Comparison of ENCODE assay signal across 23 mouse cellular contexts in the genomic region with DNA sequence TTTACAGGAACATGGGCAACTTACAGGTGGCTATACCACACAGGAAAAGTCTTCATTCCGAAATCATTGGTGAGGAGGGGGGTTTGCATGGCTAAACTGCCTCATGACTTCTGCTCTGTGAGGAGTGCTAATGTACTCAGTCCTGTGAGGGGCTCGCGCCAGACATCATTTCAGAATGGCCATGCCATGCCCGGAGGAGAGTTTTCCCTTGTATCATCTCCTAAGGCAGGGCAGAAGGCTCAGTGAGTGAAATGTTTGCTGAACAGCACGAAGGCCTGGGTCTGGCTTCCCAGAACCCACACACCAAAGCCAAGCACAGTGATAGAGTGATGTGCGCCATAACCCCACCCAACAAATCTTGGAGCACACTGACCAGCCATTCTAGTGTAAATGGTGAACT. TPM values are rescaled to one million over a fixed set of nuclear protein-coding genes. Genes with fewer than 3 reads are reported as not detected.
DNase-seq lines count a peak whose midpoint lies in the region; ATAC-seq and TF ChIP-seq lines count a peak whose summit lies in the region.
"Had no signal": no experiment of that assay in that cellular context is flagged by ENCODE, and none has a peak within 500 bp of the region (broad histone marks: within the 10 kb centered on the region; RNA-seq: fewer than 3 reads in every experiment).

No protein-coding gene starts in this region.

- dilution Hi-C loops in CH12.LX (cut with MboI; ENCODE audit: extremely low pct_ligation_motif_present, extremely low pct_unique_long_range_greater_than_20kb, low sequenced_read_pairs) = no loop called here

- H3K4me3 ChIP-seq in CH12.LX (replicated peaks in 1 of 3; ENCODE audit: low read depth in 2 of 3, low read length in 2 of 3, poor library complexity in 1 of 3) (no peak overlapping the region), E14TG2a.4 (replicated peaks; ENCODE audit: low read length) (0 out of 2 replicates have a peak overlapping the region, but pooled peaks have one; percentile 10), ES-E14 (ENCODE audit: insufficient read depth in 1 of 2, low read depth in 1 of 2, low read length in 2 of 2, poor library complexity in 1 of 2, severe bottlenecking in 1 of 2) (no peak overlapping the region)
- H3K4me3 ChIP-seq: embryonic facial prominence, embryonic 10.5 days; embryonic facial prominence, embryonic 12.5 days; forebrain, embryonic 10.5 days; forebrain, embryonic 12.5 days had no signal

- TF ChIP-seq POLR2A in CH12.LX (IDR thresholded peaks at IDR 0.05; ENCODE audit: low read depth, low read length) = no peak

- DNase-seq in CH12.LX (ENCODE audit: extremely low read depth) = no peak
- DNase-seq in ES-E14 (ENCODE audit: low read depth, low spot score) = no peak
- DNase-seq in spleen, postnatal 14 days (ENCODE audit: low spot score in 2 of 2) = no peak
- DNase-seq: adrenal gland, adult 2 months; adrenal gland, postnatal 10 days; adrenal gland, postnatal 25 days; cerebellum, adult 11 months; cerebellum, adult 18-20 months; cerebellum, adult 8-10 months; cerebellum, postnatal 10 days; cerebellum, postnatal 25 days had no signal

- H3K36me3 ChIP-seq in CH12.LX (replicated peaks in 1 of 2; ENCODE audit: control insufficient read depth in 1 of 2, insufficient read depth in 1 of 2, low read length in 1 of 2) = peaks cover 5 to 40% of the 10 kb centered on the region in 2 experiments
- peaks cover 42% of the 10 kb centered on the region for H3K36me3 ChIP-seq in E14TG2a.4 (ENCODE audit: insufficient read depth, low read length)
- H3K36me3 ChIP-seq in ES-E14 (ENCODE audit: control insufficient read depth, insufficient read depth, low read length, poor library complexity, severe bottlenecking) = peaks cover under 1% of the 10 kb centered on the region; the same call in 1 of the 2 replicates
- H3K36me3 ChIP-seq: embryonic facial prominence, embryonic 10.5 days; embryonic facial prominence, embryonic 12.5 days; forebrain, embryonic 10.5 days; forebrain, embryonic 12.5 days had no signal

- H3K27me3 ChIP-seq in CH12.LX (replicated peaks) = peaks cover 18% of the 10 kb centered on the region
- no peaks in the 10 kb centered on the region for H3K27me3 ChIP-seq in E14TG2a.4 (ENCODE audit: insufficient read depth, low read length)
- H3K27me3 ChIP-seq: embryonic facial prominence, embryonic 12.5 days had no signal

- H3K4me1 ChIP-seq in CH12.LX (ENCODE audit: control insufficient read depth in 1 of 2, insufficient read depth in 2 of 2) (peaks cover 0 to 2% of the 10 kb centered on the region in 2 experiments; a peak in 1 of 4 replicates), E14TG2a.4 (replicated peaks; ENCODE audit: low read depth, low read length) (peaks cover 77% of the 10 kb centered on the region), ES-E14 (ENCODE audit: control insufficient read depth in 2 of 2, insufficient read depth in 2 of 2, low read length in 2 of 2, poor library complexity in 1 of 2) (peaks cover 8 to 28% of the 10 kb centered on the region in 2 experiments; a peak in 3 of 4 replicates)
- H3K4me1 ChIP-seq: embryonic facial prominence, embryonic 12.5 days had no signal

- H3K9ac ChIP-seq in CH12.LX (ENCODE audit: insufficient read depth, low read depth) (no peak overlapping the region), ES-E14 (ENCODE audit: insufficient read depth, low read depth, low read length, poor library complexity, severe bottlenecking) (no peak overlapping the region)
- H3K9ac ChIP-seq: embryonic facial prominence, embryonic 12.5 days; forebrain, embryonic 12.5 days had no signal

- TF ChIP-seq RAD21 in CH12.LX (IDR thresholded peaks at IDR 0.05; ENCODE audit: low read depth, low read length) = no peak

- H3K27ac ChIP-seq in CH12.LX (ENCODE audit: insufficient read depth, low read depth) (no peak overlapping the region), ES-E14 (ENCODE audit: insufficient read depth, low read depth, low read length, poor library complexity, severe bottlenecking) (peak overlapping the region; percentile 11; the same call in 1 of the 2 replicates)
- H3K27ac ChIP-seq: embryonic facial prominence, embryonic 10.5 days; embryonic facial prominence, embryonic 12.5 days; forebrain, embryonic 10.5 days; forebrain, embryonic 12.5 days had no signal

- ATAC-seq in erythroid progenitor cell, adult 5-6 weeks (replicated peaks; ENCODE audit: low FRiP score, poor library complexity, severe bottlenecking) = no peak
- ATAC-seq: forebrain, embryonic 14.5 days; forebrain, embryonic 16.5 days had no signal

- no peak for TF ChIP-seq CTCF in CH12.LX (conservative IDR thresholded peaks at IDR 0.05 in 1 of 2, IDR thresholded peaks at IDR 0.05 in 1 of 2; ENCODE audit: low read depth in 2 of 2, low read length in 2 of 2)
- no peak for TF ChIP-seq CTCF in E14TG2a.4 (conservative IDR thresholded peaks at IDR 0.05; ENCODE audit: low read length)

- no peak for TF ChIP-seq EP300 in CH12.LX (IDR thresholded peaks at IDR 0.05; ENCODE audit: low read length)

- in situ Hi-C loops in CH12.LX (cut with MboI; ENCODE audit: low pct_ligation_motif_present, low pct_unique_long_range_greater_than_20kb, low sequenced_read_pairs) (no loop called here), ES-E14 (cut with MboI; ENCODE audit: low sequenced_read_pairs in 2 of 2, unreplicated experiment in 2 of 2) (no loop called here)

- no peak overlapping the region for H3K4me2 ChIP-seq in CH12.LX (ENCODE audit: insufficient read depth, low read depth, poor library complexity, severe bottlenecking)
- H3K4me2 ChIP-seq: embryonic facial prominence, embryonic 12.5 days; forebrain, embryonic 12.5 days had no signal

- H3K79me2 ChIP-seq in CH12.LX (replicated peaks; ENCODE audit: control insufficient read depth, extremely low read depth, insufficient read depth, poor library complexity, severe bottlenecking) = no peaks in the 10 kb centered on the region

- H3K9me3 ChIP-seq in CH12.LX (replicated peaks; ENCODE audit: low read length) (no peaks in the 10 kb centered on the region), E14TG2a.4 (ENCODE audit: low read length) (peaks cover 6% of the 10 kb centered on the region), ES-E14 (ENCODE audit: control insufficient read depth, insufficient read depth, low read depth, low read length) (no peaks in the 10 kb centered on the region)
- H3K9me3 ChIP-seq: embryonic facial prominence, embryonic 10.5 days; embryonic facial prominence, embryonic 12.5 days; forebrain, embryonic 10.5 days; forebrain, embryonic 12.5 days had no signal

TF ChIP-seq in CH12.LX, 34 proteins besides CTCF, POLR2A, EP300 and RAD21:
- peak; percentile 64; the same call in 1 of the 2 replicates for TF ChIP-seq POLR2AphosphoS2 (IDR thresholded peaks at IDR 0.05; ENCODE audit: low read depth, low read length)
- no peak for TF ChIP-seq CHD2 (IDR thresholded peaks at IDR 0.05; ENCODE audit: low read length)
- no peak for TF ChIP-seq TCF12 (IDR thresholded peaks at IDR 0.05; ENCODE audit: low read depth, low read length)

TF ChIP-seq in ES-E14, 5 proteins besides CTCF, POLR2A, EP300 and RAD21:
- no peak for TF ChIP-seq ZNF384 (IDR thresholded peaks at IDR 0.05; ENCODE audit: low read depth, low read length)
- TF ChIP-seq CHD2 (IDR thresholded peaks at IDR 0.05; ENCODE audit: low read depth, low read length) = no peak
- TF ChIP-seq MAFK (IDR thresholded peaks at IDR 0.05; ENCODE audit: insufficient read depth, low read depth, low read length) = no peak
- no peak for TF ChIP-seq HCFC1 (IDR thresholded peaks at IDR 0.05; ENCODE audit: borderline replicate concordance, insufficient read depth, low read length)
- no peak for TF ChIP-seq ZC3H11A (IDR thresholded peaks at IDR 0.05; ENCODE audit: borderline replicate concordance, low read depth, low read length)

RNA-seq across cellular contexts. Expression of gene Slc17a9, which starts 17.8 kb away (rescaled TPM):
- total RNA-seq in CH12.LX (2012; rRNA removed) = 13.4 and 16.2 TPM in 2 replicates
- 6.5 and 7.2 TPM in 2 replicates for total RNA-seq in CH12.LX (2014; rRNA removed)
- polyA plus RNA-seq in CH12.LX (2012; ENCODE audit: insufficient read length, low read depth) = 23.7 and 26.0 TPM in 2 replicates
- total RNA-seq in ES-E14 (2012; rRNA removed) = 12.0 and 28.1 TPM in 2 replicates
- total RNA-seq in erythroid progenitor cell, adult 5-6 weeks (2015; ENCODE audit: low replicate concordance) = 6.1 and 6.3 TPM in 2 replicates
- 0.38 and 2.6 TPM in 2 replicates for total RNA-seq in erythroid progenitor cell, adult 5-6 weeks (2017; ENCODE audit: low replicate concordance)
- polyA plus RNA-seq: forebrain, embryonic 14.5 days had no signal

RNA-seq across cellular contexts. Expression of gene Gid8, which starts 32.9 kb away (rescaled TPM):
- total RNA-seq in CH12.LX (2012; rRNA removed) = 15.6 and 21.7 TPM in 2 replicates
- 32.1 and 32.5 TPM in 2 replicates for total RNA-seq in CH12.LX (2014; rRNA removed)
- polyA plus RNA-seq in CH12.LX (2012; ENCODE audit: insufficient read length, low read depth) = 44.1 and 45.4 TPM in 2 replicates
- 57.8 and 64.7 TPM in 2 replicates for total RNA-seq in ES-E14 (2012; rRNA removed)
- 193 and 195 TPM in 2 replicates for total RNA-seq in erythroid progenitor cell, adult 5-6 weeks (2015; ENCODE audit: low replicate concordance)
- 276 and 301 TPM in 2 replicates for total RNA-seq in erythroid progenitor cell, adult 5-6 weeks (2017; ENCODE audit: low replicate concordance)

RNA-seq across cellular contexts. Expression of gene Dido1, which starts 33.0 kb away (rescaled TPM):
- total RNA-seq in CH12.LX (2012; rRNA removed) (24.9 and 30.0 TPM in 2 replicates), CH12.LX (2014; rRNA removed) (15.5 and 16.4 TPM in 2 replicates), ES-E14 (2012; rRNA removed) (84.7 and 90.6 TPM in 2 replicates)
- polyA plus RNA-seq in CH12.LX (2012; ENCODE audit: insufficient read length, low read depth) = 25.0 and 25.8 TPM in 2 replicates
- total RNA-seq in erythroid progenitor cell, adult 5-6 weeks (2015; ENCODE audit: low replicate concordance) = 63.4 and 66.2 TPM in 2 replicates
- 107 and 109 TPM in 2 replicates for total RNA-seq in erythroid progenitor cell, adult 5-6 weeks (2017; ENCODE audit: low replicate concordance)

RNA-seq across cellular contexts. Expression of gene Bhlhe23, which starts 33.9 kb away (rescaled TPM):
- total RNA-seq in CH12.LX (2012; rRNA removed) = not detected in 2 replicates
- not detected in 2 replicates for total RNA-seq in CH12.LX (2014; rRNA removed)
- not detected in 2 replicates for polyA plus RNA-seq in CH12.LX (2012; ENCODE audit: insufficient read length, low read depth)
- total RNA-seq in ES-E14 (2012; rRNA removed) = 0.11 and 0.18 TPM in 2 replicates
- not detected in 2 replicates for total RNA-seq in erythroid progenitor cell, adult 5-6 weeks (2015; ENCODE audit: low replicate concordance)
- total RNA-seq in erythroid progenitor cell, adult 5-6 weeks (2017; ENCODE audit: low replicate concordance) = not detected in 2 replicates
- total RNA-seq: adrenal gland, adult 2 months; adrenal gland, postnatal 10 days; adrenal gland, postnatal 25 days; adrenal gland, postnatal 4 days; MEL had no signal
- polyA plus RNA-seq: adrenal gland, adult 2 months; cortical plate, adult 2 months; embryonic facial prominence, embryonic 14.5 days had no signal
